Mouse (Mus musculus) MEL (cell line): ENCODE measurements at regions not wholly inside any gene's neighbourhood (a gene's known extent, or its start where the extent isn't known, plus 50 kb on each side); places are given as distances from the start of the nearest gene placed in this dataset.

Experiments
- CHD1 ChIP-seq: IDR thresholded peaks from 2 replicates; pipeline ENCODE4 v1.6.1; 2012; ENCODE audit warnings: low read depth, mild to moderate bottlenecking, inconsistent platforms, low read length, improper control_type of control experiment
- CTCF ChIP-seq, 3 experiments: IDR thresholded peaks in 2 of 3; conservative IDR thresholded peaks in 1 of 3; 2 replicates each; pipeline ENCODE4 v1.5.1; 2011 to 2012; ENCODE audit warnings: low read length in 3 of 3, low read depth in 2 of 3, mild to moderate bottlenecking in 2 of 3, improper control_type of control experiment in 1 of 3, inconsistent platforms in 1 of 3, mixed read lengths in 1 of 3, moderate library complexity in 1 of 3; ENCODE audit not compliant: control insufficient read depth in 1 of 3, insufficient read depth in 1 of 3, poor library complexity in 1 of 3, severe bottlenecking in 1 of 3
- JUND ChIP-seq: IDR thresholded peaks from 2 replicates; pipeline ENCODE4 v1.6.1; 2011; ENCODE audit warnings: low read depth, mild to moderate bottlenecking, improper control_type of control experiment, low read length
- MAX ChIP-seq: IDR thresholded peaks from 2 replicates; pipeline ENCODE4 v1.6.1; 2011; ENCODE audit warnings: low read length, improper control_type of control experiment
- POLR2A ChIP-seq, 2 experiments: IDR thresholded peaks; 2 replicates each; pipeline ENCODE4 v1.6.1; 2011 to 2012; ENCODE audit warnings: low read length in 2 of 2, mild to moderate bottlenecking in 2 of 2, control low read depth in 1 of 2, improper control_type of control experiment in 1 of 2, low read depth in 1 of 2, moderate library complexity in 1 of 2; ENCODE audit not compliant: control insufficient read depth in 1 of 2, insufficient read depth in 1 of 2, poor library complexity in 1 of 2
- POLR2AphosphoS2 ChIP-seq: IDR thresholded peaks from 2 replicates; pipeline ENCODE4 v1.6.1; 2011; ENCODE audit warnings: low read length, improper control_type of control experiment
- RAD21 ChIP-seq: IDR thresholded peaks from 2 replicates; pipeline ENCODE4 v1.6.1; 2011; ENCODE audit warnings: mild to moderate bottlenecking, low read depth, low read length, improper control_type of control experiment
- UBTF ChIP-seq: IDR thresholded peaks from 2 replicates; pipeline ENCODE4 v1.6.1; 2012; ENCODE audit warnings: low read depth, mild to moderate bottlenecking, inconsistent platforms, low read length, improper control_type of control experiment, moderate library complexity, borderline replicate concordance; ENCODE audit not compliant: insufficient read depth

DNA sequence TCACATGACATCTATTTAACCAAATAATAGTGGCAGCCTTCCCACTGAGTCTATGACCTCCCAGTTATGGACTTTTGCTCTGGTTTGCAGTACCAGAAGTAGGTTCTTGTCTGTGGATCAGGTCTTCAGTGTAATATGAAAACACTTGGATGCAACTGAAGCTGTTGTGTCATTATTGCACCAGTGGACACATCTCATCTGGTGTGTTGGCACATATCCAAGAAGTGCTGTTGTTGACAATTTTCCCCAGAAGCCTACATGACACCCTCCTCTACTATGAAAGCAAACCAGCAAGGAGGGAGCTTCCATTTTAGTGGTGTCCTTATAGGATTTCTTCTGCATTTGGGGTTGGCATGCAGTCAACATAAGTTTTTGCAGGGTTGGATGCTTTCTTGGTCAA, 459.1 kb upstream of the Igfbp3 start:
- TF ChIP-seq POLR2A (IDR thresholded peaks at IDR 0.05; ENCODE audit: control insufficient read depth in 1 of 2, insufficient read depth in 1 of 2, low read depth in 1 of 2, low read length in 2 of 2, poor library complexity in 1 of 2) (no peak), RAD21 (no peak), MAX (no peak), CTCF (IDR thresholded peaks at IDR 0.05 in 2 of 3, conservative IDR thresholded peaks at IDR 0.05 in 1 of 3; ENCODE audit: control insufficient read depth in 1 of 3, insufficient read depth in 1 of 3, low read depth in 2 of 3, low read length in 3 of 3, poor library complexity in 1 of 3, severe bottlenecking in 1 of 3) (no peak), JUND (no peak), UBTF (no peak), POLR2AphosphoS2 (no peak), CHD1 (no peak)
